Comparison of ENCODE assay signal across 27 mouse cellular contexts in the genomic region with DNA sequence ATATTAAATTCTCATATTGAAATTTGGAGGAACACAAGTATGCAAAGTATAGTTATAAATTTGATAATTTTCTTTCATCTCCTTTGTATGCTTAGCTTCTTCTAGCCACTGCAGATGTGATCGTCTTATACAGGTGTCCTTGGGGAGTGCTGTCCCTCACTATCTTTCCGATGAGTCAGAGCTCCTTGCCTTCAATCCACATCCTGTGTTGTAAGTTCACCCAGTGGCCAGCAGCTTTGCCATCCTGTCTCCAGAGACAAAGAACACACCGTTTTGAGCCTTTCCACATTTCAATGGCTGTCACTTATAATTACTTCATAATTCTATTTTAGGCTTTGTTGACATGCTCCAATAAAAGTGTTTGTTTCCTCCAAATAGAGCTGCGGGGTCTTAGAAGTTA.
"Had no signal": no experiment of that assay in that cellular context is flagged by ENCODE, and none has a peak within 500 bp of the region (broad histone marks: within the 10 kb centered on the region; RNA-seq: fewer than 3 reads in every experiment).

No protein-coding gene starts in this region.

- H3K9me3 ChIP-seq: heart, embryonic 10.5 days; heart, embryonic 12.5 days; hindbrain, embryonic 10.5 days; hindbrain, embryonic 12.5 days; intestine, embryonic 15.5 days; limb, embryonic 10.5 days; limb, embryonic 12.5 days; liver, embryonic 13.5 days; liver, embryonic 15.5 days had no signal

- H3K9ac ChIP-seq: heart, embryonic 12.5 days; hindbrain, embryonic 12.5 days; hindbrain, embryonic 14.5 days; intestine, embryonic 15.5 days; limb, embryonic 12.5 days; liver, embryonic 13.5 days; liver, embryonic 15.5 days had no signal

- H3K27ac ChIP-seq: gastrocnemius, adult 2 months; heart, embryonic 10.5 days; hindbrain, embryonic 10.5 days; hindbrain, embryonic 12.5 days; hindbrain, embryonic 14.5 days; intestine, embryonic 15.5 days; layer of hippocampus, adult 2 months; limb, embryonic 10.5 days; limb, embryonic 12.5 days; liver, embryonic 13.5 days; liver, embryonic 15.5 days had no signal

- H3K4me3 ChIP-seq: gastrocnemius, adult 2 months; heart, embryonic 10.5 days; heart, embryonic 12.5 days; hindbrain, embryonic 10.5 days; hindbrain, embryonic 12.5 days; intestine, embryonic 15.5 days; layer of hippocampus, adult 2 months; limb, embryonic 10.5 days; limb, embryonic 12.5 days; liver, embryonic 13.5 days; liver, embryonic 15.5 days had no signal

- H3K36me3 ChIP-seq: heart, embryonic 10.5 days; heart, embryonic 12.5 days; hindbrain, embryonic 10.5 days; hindbrain, embryonic 12.5 days; intestine, embryonic 15.5 days; limb, embryonic 10.5 days; limb, embryonic 12.5 days; liver, embryonic 13.5 days; liver, embryonic 15.5 days had no signal

- H3K4me2 ChIP-seq: heart, embryonic 12.5 days; hindbrain, embryonic 12.5 days; hindbrain, embryonic 14.5 days; intestine, embryonic 15.5 days; limb, embryonic 12.5 days; liver, embryonic 11.5 days; liver, embryonic 13.5 days; liver, embryonic 15.5 days had no signal

- H3K4me1 ChIP-seq: heart, embryonic 10.5 days; intestine, embryonic 15.5 days; limb, embryonic 12.5 days; liver, embryonic 13.5 days; liver, embryonic 15.5 days had no signal

- ATAC-seq: hindbrain, embryonic 16.5 days; inflammation-experienced regulatory T-cells, adult 6 months; intestine, embryonic 15.5 days; intestine, postnatal 0 days had no signal

- DNase-seq: gastrocnemius, adult 2 months; gastrocnemius, postnatal 10 days; gastrocnemius, postnatal 25 days; heart, adult 18-20 months; heart, postnatal 10 days; heart, postnatal 4 days; kidney, adult 18-20 months; kidney, adult 9 months; kidney, postnatal 10 days; kidney, postnatal 25 days; kidney, postnatal 4 days; liver; liver, embryonic 13.5 days had no signal

- H3K27me3 ChIP-seq: heart, embryonic 12.5 days; hindbrain, embryonic 12.5 days; intestine, embryonic 15.5 days; limb, embryonic 12.5 days; liver, embryonic 13.5 days; liver, embryonic 15.5 days had no signal
